33 mouse cellular contexts compared by ENCODE assay signal in genomic region chr7:46347692-46348091, GRCm38 (mm10). TPM values are rescaled to one million over a fixed set of nuclear protein-coding genes. Genes with fewer than 3 reads are reported as not detected.
DNase-seq lines count a peak whose midpoint lies in the region; ATAC-seq and TF ChIP-seq lines count a peak whose summit lies in the region.
"Had no signal": no experiment of that assay in that cellular context is flagged by ENCODE, and none has a peak within 500 bp of the region (broad histone marks: within the 10 kb centered on the region; RNA-seq: fewer than 3 reads in every experiment).

No protein-coding gene starts in this region.

- no peak for TF ChIP-seq POLR2A in myocyte (IDR thresholded peaks at IDR 0.05; ENCODE audit: insufficient read length, low read depth)

- H3K36me3 ChIP-seq in intestine, embryonic 14.5 days (ENCODE audit: control insufficient read depth, insufficient read depth, low read length), result no peaks in the 10 kb centered on the region
- no peaks in the 10 kb centered on the region for H3K36me3 ChIP-seq in intestine, embryonic 16.5 days (ENCODE audit: control insufficient read depth, insufficient read depth, low read length)
- no peaks in the 10 kb centered on the region for H3K36me3 ChIP-seq in embryonic facial prominence, embryonic 11.5 days (replicated peaks; ENCODE audit: control insufficient read depth, insufficient read depth, low read depth, low read length)
- H3K36me3 ChIP-seq in myocyte (ENCODE audit: control insufficient read depth, insufficient read depth), result no peaks in the 10 kb centered on the region
- no peaks in the 10 kb centered on the region for H3K36me3 ChIP-seq in midbrain, embryonic 11.5 days (ENCODE audit: control insufficient read depth, insufficient read depth, low read length)
- H3K36me3 ChIP-seq: embryonic facial prominence, embryonic 12.5 days; forebrain, embryonic 10.5 days; forebrain, embryonic 15.5 days; G1E; hindbrain, embryonic 10.5 days; hindbrain, embryonic 15.5 days; intestine, embryonic 15.5 days; midbrain, embryonic 15.5 days had no signal

- no peak overlapping the region for H3K9ac ChIP-seq in intestine, embryonic 14.5 days (ENCODE audit: low read length)
- H3K9ac ChIP-seq in intestine, embryonic 16.5 days (ENCODE audit: low read depth, low read length), result no peak overlapping the region
- no peak overlapping the region for H3K9ac ChIP-seq in embryonic facial prominence, embryonic 11.5 days (replicated peaks; ENCODE audit: low read length)
- H3K9ac ChIP-seq in midbrain, embryonic 11.5 days (ENCODE audit: low read length), result no peak overlapping the region
- H3K9ac ChIP-seq: embryonic facial prominence, embryonic 12.5 days; forebrain, embryonic 15.5 days; hindbrain, embryonic 15.5 days; intestine, embryonic 15.5 days; liver, embryonic 14.5 days; midbrain, embryonic 15.5 days had no signal

- peaks cover 43% of the 10 kb centered on the region for H3K27me3 ChIP-seq in intestine, embryonic 14.5 days (replicated peaks; ENCODE audit: control insufficient read depth, insufficient read depth, low read length)
- peaks cover 26% of the 10 kb centered on the region for H3K27me3 ChIP-seq in intestine, embryonic 16.5 days (replicated peaks; ENCODE audit: control insufficient read depth, insufficient read depth, low read length)
- H3K27me3 ChIP-seq in embryonic facial prominence, embryonic 11.5 days (ENCODE audit: control insufficient read depth, insufficient read depth, low read length), result peaks cover 27% of the 10 kb centered on the region
- H3K27me3 ChIP-seq in myocyte (ENCODE audit: control insufficient read depth, insufficient read depth, insufficient read length), result no peaks in the 10 kb centered on the region
- peaks cover 18% of the 10 kb centered on the region for H3K27me3 ChIP-seq in midbrain, embryonic 11.5 days (ENCODE audit: control insufficient read depth, insufficient read depth, low read length)

- 59% methylated on average over 4 of the region's 4 CpGs for WGBS in intestine, embryonic 14.5 days
- 62% methylated on average over 4 of the region's 4 CpGs for WGBS in intestine, embryonic 16.5 days
- 65% methylated on average over 4 of the region's 4 CpGs for WGBS in embryonic facial prominence, embryonic 11.5 days
- 84% methylated on average over 4 of the region's 4 CpGs for WGBS in midbrain, embryonic 11.5 days

- DNase-seq in embryo, embryonic 11 days, result peak; percentile 34
- no peak for DNase-seq in embryo, embryonic 9.5 days (ENCODE audit: extremely low spot score)
- DNase-seq in intestine, embryonic 14.5 days (ENCODE audit: low spot score), result peak; percentile 54
- peak; percentile 23 for DNase-seq in embryonic facial prominence, embryonic 11.5 days (ENCODE audit: low spot score)
- DNase-seq in midbrain, embryonic 11.5 days (ENCODE audit: low spot score, missing footprints), result no peak
- DNase-seq: adrenal gland, postnatal 14 days; cerebellum, adult 11 months; cerebellum, adult 9-10 months; cerebellum, postnatal 36 days; heart, postnatal 14 days; kidney, postnatal 25 days; left cerebral cortex, postnatal 4 days; liver; lung, adult 2 months; lung, postnatal 14 days; right cerebral cortex, postnatal 25 days; spleen, adult 18-20 months; thymus, adult 2 months; thymus, postnatal 36 days had no signal

- H3K4me2 ChIP-seq in intestine, embryonic 14.5 days (ENCODE audit: low read length), result no peak overlapping the region
- no peak overlapping the region for H3K4me2 ChIP-seq in intestine, embryonic 16.5 days (ENCODE audit: low read depth, low read length)
- no peak overlapping the region for H3K4me2 ChIP-seq in embryonic facial prominence, embryonic 11.5 days (ENCODE audit: low read depth, low read length)
- no peak overlapping the region for H3K4me2 ChIP-seq in myocyte (ENCODE audit: low read depth)
- H3K4me2 ChIP-seq in midbrain, embryonic 11.5 days, result no peak overlapping the region
- H3K4me2 ChIP-seq: embryonic facial prominence, embryonic 12.5 days; forebrain, embryonic 15.5 days; hindbrain, embryonic 15.5 days; intestine, embryonic 15.5 days; midbrain, embryonic 15.5 days had no signal

- no peak overlapping the region for H3K27ac ChIP-seq in intestine, embryonic 14.5 days (ENCODE audit: low read depth)
- H3K27ac ChIP-seq in intestine, embryonic 16.5 days (ENCODE audit: low read length), result no peak overlapping the region
- H3K27ac ChIP-seq in embryonic facial prominence, embryonic 11.5 days (replicated peaks; ENCODE audit: low read depth, low read length), result no peak overlapping the region
- H3K27ac ChIP-seq in midbrain, embryonic 11.5 days (ENCODE audit: low read depth, low read length), result no peak overlapping the region
- H3K27ac ChIP-seq: embryonic facial prominence, embryonic 12.5 days; forebrain, embryonic 10.5 days; forebrain, embryonic 15.5 days; hindbrain, embryonic 10.5 days; hindbrain, embryonic 15.5 days; intestine, embryonic 15.5 days; layer of hippocampus, adult 2 months; liver, embryonic 14.5 days; midbrain, embryonic 15.5 days had no signal

- H3ac ChIP-seq in myocyte (ENCODE audit: control insufficient read depth, insufficient read length), result no peak overlapping the region

- no peaks in the 10 kb centered on the region for H3K4me1 ChIP-seq in intestine, embryonic 14.5 days (replicated peaks; ENCODE audit: control insufficient read depth, insufficient read depth, low read length)
- H3K4me1 ChIP-seq in intestine, embryonic 16.5 days (ENCODE audit: control insufficient read depth, insufficient read depth, low read length), result no peaks in the 10 kb centered on the region
- H3K4me1 ChIP-seq in embryonic facial prominence, embryonic 11.5 days (ENCODE audit: control insufficient read depth, insufficient read depth, low read length), result no peaks in the 10 kb centered on the region
- H3K4me1 ChIP-seq in midbrain, embryonic 11.5 days (ENCODE audit: control insufficient read depth, insufficient read depth, low read length), result peaks cover 6% of the 10 kb centered on the region
- H3K4me1 ChIP-seq: forebrain, embryonic 15.5 days; intestine, embryonic 15.5 days had no signal

- H3K4me3 ChIP-seq in intestine, embryonic 14.5 days (ENCODE audit: low read depth, low read length), result no peak overlapping the region
- no peak overlapping the region for H3K4me3 ChIP-seq in intestine, embryonic 16.5 days (ENCODE audit: low read length)
- no peak overlapping the region for H3K4me3 ChIP-seq in embryonic facial prominence, embryonic 11.5 days (ENCODE audit: low read depth, low read length)
- no peak overlapping the region for H3K4me3 ChIP-seq in myocyte
- H3K4me3 ChIP-seq in midbrain, embryonic 11.5 days (ENCODE audit: low read depth, low read length), result no peak overlapping the region
- H3K4me3 ChIP-seq: embryonic facial prominence, embryonic 12.5 days; forebrain, embryonic 10.5 days; forebrain, embryonic 15.5 days; hindbrain, embryonic 10.5 days; hindbrain, embryonic 15.5 days; intestine, embryonic 15.5 days; layer of hippocampus, adult 2 months; midbrain, embryonic 15.5 days had no signal

- ATAC-seq in intestine, embryonic 14.5 days (replicated peaks; ENCODE audit: low FRiP score, low TSS enrichment, low read depth), result no peak
- no peak for ATAC-seq in intestine, embryonic 16.5 days
- no peak for ATAC-seq in embryonic facial prominence, embryonic 11.5 days (replicated peaks; ENCODE audit: insufficient number of reproducible peaks, low FRiP score, low TSS enrichment, low read depth)
- ATAC-seq in midbrain, embryonic 11.5 days (ENCODE audit: low FRiP score), result no peak
- ATAC-seq: forebrain, embryonic 15.5 days; intestine, embryonic 15.5 days had no signal

- no peaks in the 10 kb centered on the region for H3K79me2 ChIP-seq in myocyte (ENCODE audit: control insufficient read depth, insufficient read depth)

- H3K9me3 ChIP-seq in intestine, embryonic 14.5 days (ENCODE audit: control insufficient read depth, low read length), result no peaks in the 10 kb centered on the region
- H3K9me3 ChIP-seq in intestine, embryonic 16.5 days (ENCODE audit: control insufficient read depth, low read length), result no peaks in the 10 kb centered on the region
- no peaks in the 10 kb centered on the region for H3K9me3 ChIP-seq in embryonic facial prominence, embryonic 11.5 days (replicated peaks; ENCODE audit: control insufficient read depth, low read length)
- H3K9me3 ChIP-seq in midbrain, embryonic 11.5 days (ENCODE audit: control insufficient read depth, low read length), result no peaks in the 10 kb centered on the region
- H3K9me3 ChIP-seq: embryonic facial prominence, embryonic 12.5 days; forebrain, embryonic 10.5 days; forebrain, embryonic 15.5 days; G1E; hindbrain, embryonic 10.5 days; hindbrain, embryonic 15.5 days; intestine, embryonic 15.5 days; midbrain, embryonic 15.5 days had no signal

TF ChIP-seq in myocyte, 11 proteins besides CTCF, POLR2A, EP300 and RAD21:
- TF ChIP-seq MYOG (IDR thresholded peaks at IDR 0.05; ENCODE audit: control insufficient read depth in 1 of 3, insufficient read depth in 1 of 3, insufficient read length in 2 of 3, low read depth in 2 of 3) (peak; percentile 40 to 97 (median 95)), E2F4 (IDR thresholded peaks at IDR 0.05; ENCODE audit: insufficient read depth) (no peak), SRF (IDR thresholded peaks at IDR 0.05; ENCODE audit: control insufficient read depth, insufficient read length, low read depth) (no peak), POLR2AphosphoS2 (IDR thresholded peaks at IDR 0.05; ENCODE audit: insufficient read length, low read depth) (no peak), TCF12 (IDR thresholded peaks at IDR 0.05; ENCODE audit: insufficient read depth, poor library complexity, severe bottlenecking) (peak; percentile 32), REST (IDR thresholded peaks at IDR 0.05; ENCODE audit: insufficient read depth, insufficient read length) (peak; percentile 72), MYOD1 (IDR thresholded peaks at IDR 0.05; ENCODE audit: control insufficient read depth in 1 of 3, insufficient read length in 2 of 3, low read depth in 2 of 3) (peak; percentile 37 to 99 (median 97)), TCF3 (IDR thresholded peaks at IDR 0.05; ENCODE audit: insufficient read length, low read depth) (peak; percentile 71)
TF ChIP-seq in myocyte: peak in this region for 5.

RNA-seq across cellular contexts. Expression of gene Myod1, which starts 28.6 kb away (rescaled TPM):
- not detected in 2 replicates for polyA plus RNA-seq in intestine, embryonic 14.5 days (2014; fragmentation: Nextera tagmentation; extraction: Ambion mirVana)
- polyA plus RNA-seq in intestine, embryonic 16.5 days (2015; fragmentation: Nextera tagmentation; extraction: Ambion mirVana), result 0.07 and 0.12 TPM in 2 replicates
- polyA plus RNA-seq in embryonic facial prominence, embryonic 11.5 days (2014; fragmentation: Nextera tagmentation; extraction: Ambion mirVana), result 7.8 and 8.1 TPM in 2 replicates
- 396 TPM for polyA plus RNA-seq in myocyte (2012; fragmentation: generic; extraction: Trizol)
- polyA plus RNA-seq in midbrain, embryonic 11.5 days (2014; fragmentation: Nextera tagmentation; extraction: Ambion mirVana), result 0.11 TPM in 1 of 2 replicates, not detected in the other
- polyA plus RNA-seq: forebrain, embryonic 10.5 days; G1E; heart, embryonic 14.5 days had no signal

RNA-seq across cellular contexts. Expression of gene Kcnc1, which starts 48.6 kb away (rescaled TPM):
- 0.35 and 0.98 TPM in 2 replicates for polyA plus RNA-seq in intestine, embryonic 14.5 days (2014; fragmentation: Nextera tagmentation; extraction: Ambion mirVana)
- polyA plus RNA-seq in intestine, embryonic 16.5 days (2015; fragmentation: Nextera tagmentation; extraction: Ambion mirVana), result 0.27 and 0.50 TPM in 2 replicates
- polyA plus RNA-seq in embryonic facial prominence, embryonic 11.5 days (2014; fragmentation: Nextera tagmentation; extraction: Ambion mirVana), result 0.55 and 1.3 TPM in 2 replicates
- polyA plus RNA-seq in myocyte (2012; fragmentation: generic; extraction: Trizol), result 0.07 TPM
- 1.4 and 1.8 TPM in 2 replicates for polyA plus RNA-seq in midbrain, embryonic 11.5 days (2014; fragmentation: Nextera tagmentation; extraction: Ambion mirVana)
- polyA plus RNA-seq: G1E; heart, embryonic 14.5 days; kidney, embryonic 14.5 days had no signal

Comparison
In these comparisons a context has a peak if more than half of its experiments do, and no peak if none do; other contexts are left out.
1. DNase-seq: peak in embryo, embryonic 11 days (single experiment), intestine, embryonic 14.5 days (single experiment) and embryonic facial prominence, embryonic 11.5 days (single experiment); none in embryo, embryonic 9.5 days (single experiment) and midbrain, embryonic 11.5 days (single experiment).
2. RNA of gene Myod1, which starts 28.6 kb away (polyA plus RNA-seq): 396 TPM in myocyte (single experiment); 7.8 to 8.1 TPM in embryonic facial prominence, embryonic 11.5 days, 0.07 to 0.12 TPM in intestine, embryonic 16.5 days, not detected in intestine, embryonic 14.5 days and 0.11 TPM in midbrain, embryonic 11.5 days; every median in the first group is over 10 times any median in the second.